Mouse (Mus musculus): ENCODE measurements around the gene Tbc1d1.

DNA sequence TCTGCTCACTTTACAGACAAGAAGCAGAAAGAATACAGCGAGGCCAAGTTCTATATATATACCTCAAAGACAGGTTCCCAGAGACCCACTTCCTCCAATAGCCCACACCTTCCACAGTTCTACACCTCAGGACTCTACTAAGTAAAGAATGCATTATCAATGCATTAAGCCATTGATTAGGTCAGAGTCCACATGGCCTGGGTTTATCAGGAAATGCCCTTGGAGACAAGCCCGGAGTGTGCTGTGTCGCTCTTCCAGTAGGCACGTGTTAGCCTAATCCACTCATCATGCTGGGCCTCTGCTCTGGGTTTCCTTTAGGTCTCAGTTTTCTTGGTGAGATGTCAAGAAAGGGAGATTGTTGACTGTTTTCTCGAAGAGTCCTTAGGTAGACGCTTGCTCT is 41.9 kb upstream of the Tbc1d1 start:
- no peak for TF ChIP-seq CTCF (IDR thresholded peaks at IDR 0.05; ENCODE audit: low read depth, low read length)
- TF ChIP-seq POLR2A (IDR thresholded peaks at IDR 0.05; ENCODE audit: borderline replicate concordance, low read depth, low read length): no peak
